Mouse (Mus musculus): ENCODE data around the gene Me1. TPM values are rescaled to one million over a fixed set of nuclear protein-coding genes. Genes with fewer than 3 reads are reported as not detected.

Gene Me1
- 10 to 100 TPM; 76.3 to 77.7 TPM for total RNA-seq (2021)

- intact Hi-C loops (cut with DNase I), result loop anchor here (5.0 kb wide), 1 partner anchor 46 kb away; the partner anchor contains the start of gene Prss35
- DNase-seq (ENCODE audit: extremely low spot score in 1 of 2, low spot score in 2 of 2), result no peak
These were observed at the start of gene Me1 for GRCm38 (mm10) chr9:86695818-86696261. TSS of gene Me1 (minus strand) at chr9:86695953.

- intact Hi-C loops (cut with DNase I), result loop anchor here (5.0 kb wide), 1 partner anchor 47 kb away; the partner anchor contains the start of gene Me1
- no peak for DNase-seq (ENCODE audit: extremely low spot score in 1 of 2, low spot score in 2 of 2)
These were observed 48.3 kb upstream of the Me1 start for GRCm38 (mm10) chr9:86744041-86744440.

GRCm38 (mm10) chr9:86742959-86743911 is 47.5 kb upstream of the Me1 start, which contains the start of gene Prss35:
TSS of gene Prss35 (plus strand) at chr9:86743649.
- DNase-seq (ENCODE audit: extremely low spot score in 1 of 2, low spot score in 2 of 2), result peak in 1 of 2 experiments; percentile 58
- intact Hi-C loops (cut with DNase I), result loop anchor here (5.0 kb wide), 1 partner anchor 46 kb away; the partner anchor contains the start of gene Me1

- no peak for DNase-seq (ENCODE audit: extremely low spot score in 1 of 2, low spot score in 2 of 2)
- intact Hi-C loops (cut with DNase I), result loop anchor here (5.0 kb wide), 1 partner anchor 43 kb away; the partner anchor contains the start of gene Me1
These were observed 44.2 kb upstream of the Me1 start for GRCm38 (mm10) chr9:86739971-86740370.

DNA sequence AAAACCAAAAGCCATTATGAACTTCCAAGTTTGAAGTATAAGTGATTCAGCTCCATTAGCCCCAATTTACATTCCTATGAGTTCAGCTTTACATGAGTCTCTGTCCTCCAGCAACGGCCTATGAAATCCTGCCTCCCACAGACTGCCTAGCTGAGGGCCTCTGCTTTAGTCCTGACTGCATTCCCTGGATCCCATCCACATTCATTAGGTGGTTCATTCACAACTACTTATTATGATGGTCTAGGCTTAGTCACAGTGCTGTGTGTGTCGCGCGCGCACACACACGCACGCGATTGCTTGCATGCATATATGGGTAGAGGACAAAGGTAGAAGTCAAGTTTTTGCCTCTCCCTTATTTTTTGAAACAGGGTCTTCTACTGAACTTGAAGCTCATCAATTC is 43.0 kb upstream of the Me1 start:
- no peak for DNase-seq (ENCODE audit: extremely low spot score in 1 of 2, low spot score in 2 of 2)
- intact Hi-C loops (cut with DNase I), result no loop called here

DNA sequence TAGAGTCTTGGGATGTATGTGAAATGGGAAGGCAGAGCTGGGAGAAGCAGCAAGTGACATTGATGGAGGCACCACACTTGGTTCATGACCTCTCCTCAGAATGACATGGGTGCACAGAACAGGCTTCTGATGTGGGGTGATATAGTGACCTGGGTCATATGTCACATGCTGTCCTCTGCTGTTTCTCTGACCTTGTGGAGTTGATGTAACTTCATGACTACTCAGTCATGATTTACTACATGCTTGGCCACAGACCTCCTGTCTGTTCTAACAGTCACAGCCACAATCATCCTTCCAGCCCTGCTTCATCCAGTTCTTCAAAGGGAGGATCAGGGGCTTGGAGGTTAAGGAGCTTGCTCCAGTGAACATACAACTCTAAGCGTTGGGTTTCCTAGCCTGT is 42.3 kb upstream of the Me1 start:
- intact Hi-C loops (cut with DNase I), result no loop called here
- no peak for DNase-seq (ENCODE audit: extremely low spot score in 1 of 2, low spot score in 2 of 2)

DNA sequence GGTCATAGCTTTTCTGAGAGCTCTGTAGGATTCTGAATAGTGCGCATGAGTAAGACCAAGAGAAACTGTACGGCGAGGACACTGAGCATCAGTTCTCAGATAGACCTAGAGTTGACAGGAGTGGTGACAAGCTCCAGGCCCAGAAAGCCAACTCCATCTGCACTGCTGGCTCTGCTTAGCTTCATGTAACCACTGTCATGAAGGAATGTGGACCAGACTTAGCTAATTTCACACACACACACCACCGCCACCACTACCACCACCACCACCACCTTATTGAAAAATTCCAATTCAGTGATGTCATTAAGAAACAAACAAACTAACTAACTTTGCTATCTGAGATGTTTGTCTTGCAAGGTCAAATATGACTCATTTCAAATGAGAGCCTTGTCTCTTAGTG is 41.2 kb upstream of the Me1 start:
- DNase-seq (ENCODE audit: extremely low spot score in 1 of 2, low spot score in 2 of 2), result no peak
- intact Hi-C loops (cut with DNase I), result no loop called here

GRCm38 (mm10) chr9:86734795-86735194 is 39.0 kb upstream of the Me1 start:
- intact Hi-C loops (cut with DNase I), result no loop called here

DNA sequence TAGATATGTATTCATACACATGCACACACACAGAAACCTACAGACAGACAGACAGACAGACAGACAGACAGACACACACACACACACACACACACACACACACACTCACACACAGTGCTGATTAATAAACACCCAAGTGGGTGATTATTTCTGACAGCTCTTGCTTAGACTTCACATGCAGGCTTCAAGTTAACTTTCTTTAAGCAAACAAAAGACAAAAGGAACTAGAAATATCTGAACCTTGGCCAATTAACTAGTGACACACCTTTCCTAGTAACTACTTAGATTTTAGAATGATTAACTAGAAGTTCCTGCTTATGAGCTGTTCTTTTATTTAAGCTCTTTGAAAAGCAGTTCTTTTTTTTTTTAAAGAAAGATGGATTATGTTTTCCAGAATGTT is 38.6 kb upstream of the Me1 start:
- intact Hi-C loops (cut with DNase I), result no loop called here
- DNase-seq (ENCODE audit: extremely low spot score in 1 of 2, low spot score in 2 of 2), result no peak

More at GRCm38 (mm10) chr9:86734795-86735194, 39.0 kb upstream of the Me1 start:
- no peak for DNase-seq (ENCODE audit: extremely low spot score in 1 of 2, low spot score in 2 of 2)

DNA sequence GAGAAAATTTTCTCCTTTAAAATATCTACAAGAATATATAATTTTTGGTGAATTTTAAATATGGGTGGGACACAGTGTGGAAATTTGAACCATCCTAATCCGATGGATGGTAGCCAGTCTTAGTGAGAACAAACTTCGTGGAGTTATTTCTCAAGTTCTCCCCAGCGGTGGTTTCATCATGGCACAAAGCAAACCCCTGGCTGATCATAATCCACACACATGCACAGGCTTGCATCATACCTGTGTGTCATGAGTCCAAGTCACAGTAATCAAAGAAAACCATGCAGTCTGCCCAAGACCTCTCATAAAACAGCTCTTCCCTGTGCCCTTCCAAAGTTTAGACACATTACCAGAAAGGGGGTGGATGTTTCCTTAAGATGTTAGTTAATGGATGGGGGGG is 34.1 kb upstream of the Me1 start:
- intact Hi-C loops (cut with DNase I), result no loop called here
- no peak for DNase-seq (ENCODE audit: extremely low spot score in 1 of 2, low spot score in 2 of 2)

DNA sequence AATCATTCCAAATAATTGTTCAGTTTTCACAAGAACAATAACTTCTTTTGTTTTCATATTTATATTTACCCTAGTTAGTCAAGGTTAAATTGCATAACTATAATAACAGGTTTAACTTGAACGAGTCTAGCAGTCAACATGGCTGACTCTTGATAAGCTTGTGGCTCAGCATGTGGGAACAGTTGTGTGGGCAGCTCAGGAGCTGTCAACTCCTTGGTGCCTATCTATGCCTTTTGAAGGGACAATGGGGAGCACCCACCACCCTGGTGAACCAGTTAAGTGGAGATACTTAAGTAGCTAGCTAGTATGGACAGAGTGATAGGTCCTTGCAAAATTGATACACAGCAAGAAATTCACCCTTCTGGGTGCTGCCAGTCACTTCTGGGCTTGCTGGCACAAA is 33.3 kb upstream of the Me1 start:
- DNase-seq (ENCODE audit: extremely low spot score in 1 of 2, low spot score in 2 of 2), result no peak
- intact Hi-C loops (cut with DNase I), result no loop called here

DNA sequence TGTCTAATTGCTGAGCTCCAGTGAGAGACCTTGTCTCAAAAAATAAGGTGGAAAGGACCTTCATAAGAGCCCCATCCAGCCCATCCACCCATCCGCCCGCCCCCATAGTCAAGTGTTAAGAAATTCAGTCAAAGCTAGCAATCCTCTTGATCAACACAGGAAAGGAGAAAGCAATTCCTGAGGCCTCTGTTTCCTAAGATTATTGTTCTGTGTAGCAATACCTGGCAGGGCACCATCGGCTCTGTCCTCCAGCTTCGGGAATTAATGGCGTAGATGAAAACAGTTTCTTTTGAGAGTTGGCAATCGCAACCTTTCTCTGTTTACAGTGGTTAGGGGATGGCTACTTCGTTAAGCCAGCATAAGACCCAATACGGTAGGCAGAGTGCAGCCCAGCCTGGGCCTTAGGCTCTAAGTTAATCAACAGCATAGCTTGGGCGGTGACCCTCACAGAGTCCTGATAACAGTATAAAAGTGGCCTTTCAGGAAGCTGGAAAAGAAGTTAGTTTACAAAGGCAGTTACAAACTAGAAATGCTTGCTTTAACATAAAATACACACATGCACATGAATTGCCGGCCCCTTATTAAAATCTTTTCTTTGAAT is 32.6 kb upstream of the Me1 start:
- no peak for DNase-seq (ENCODE audit: extremely low spot score in 1 of 2, low spot score in 2 of 2)
- intact Hi-C loops (cut with DNase I), result no loop called here

- no peak for DNase-seq (ENCODE audit: extremely low spot score in 1 of 2, low spot score in 2 of 2)
- intact Hi-C loops (cut with DNase I), result no loop called here
These were observed 30.6 kb upstream of the Me1 start for GRCm38 (mm10) chr9:86726381-86726720.

DNA sequence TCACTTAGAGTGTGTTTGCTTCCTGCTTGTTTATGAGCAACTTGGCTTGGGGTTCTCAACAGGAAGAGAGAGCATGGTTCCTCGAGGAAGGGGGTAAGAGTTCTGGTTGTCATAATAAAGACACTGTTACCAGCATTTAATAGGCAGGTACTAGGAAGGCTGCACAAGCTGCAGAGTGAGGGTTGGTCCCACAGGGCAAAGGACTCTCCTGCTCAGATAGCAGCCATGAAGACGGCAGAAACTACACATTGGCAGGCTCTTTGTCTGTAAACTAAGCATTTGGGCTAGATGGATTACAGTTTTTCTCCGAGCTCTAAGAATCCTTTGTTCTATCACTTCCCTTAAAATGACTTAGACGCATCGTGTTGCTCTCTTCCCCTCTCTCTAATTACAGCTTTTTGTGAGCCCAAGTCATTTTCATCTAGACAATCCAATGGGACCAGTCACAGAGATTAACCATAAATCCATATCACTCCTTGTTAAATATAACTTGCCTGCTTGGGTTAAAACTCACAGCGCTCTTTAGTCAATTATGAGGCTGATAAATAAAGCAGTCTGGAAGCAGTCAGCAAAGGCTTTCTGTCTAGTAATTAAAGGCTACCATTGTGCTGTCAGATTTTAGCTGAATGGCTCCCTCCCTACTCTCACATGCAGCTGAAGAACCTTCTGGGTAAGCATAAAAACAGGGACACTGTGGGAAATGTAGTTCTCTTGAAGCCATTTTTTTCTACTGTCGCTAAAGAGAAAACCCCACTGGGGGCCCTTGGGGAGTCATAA is 30.0 kb upstream of the Me1 start:
- no peak for DNase-seq (ENCODE audit: extremely low spot score in 1 of 2, low spot score in 2 of 2)
- intact Hi-C loops (cut with DNase I), result no loop called here

DNA sequence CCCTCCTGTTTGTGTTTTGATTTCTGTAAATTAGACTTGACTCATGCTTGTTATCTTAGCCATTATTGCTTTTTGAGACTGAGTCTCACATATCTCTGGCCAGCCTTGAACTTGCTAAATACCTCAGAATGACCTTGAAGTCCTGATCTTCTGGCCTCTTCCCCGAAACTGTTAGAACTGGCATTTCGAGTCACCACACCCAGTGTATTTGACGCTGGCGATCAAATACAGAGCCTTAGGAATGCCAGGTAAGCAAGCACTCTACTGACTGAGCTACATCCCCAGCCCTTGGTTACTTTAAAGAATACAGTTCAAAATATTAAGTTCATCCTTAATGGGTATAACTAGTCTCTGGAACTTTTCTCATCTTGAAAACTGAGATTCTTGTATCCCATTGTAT is 29.3 kb upstream of the Me1 start:
- intact Hi-C loops (cut with DNase I), result no loop called here
- DNase-seq (ENCODE audit: extremely low spot score in 1 of 2, low spot score in 2 of 2), result no peak

DNA sequence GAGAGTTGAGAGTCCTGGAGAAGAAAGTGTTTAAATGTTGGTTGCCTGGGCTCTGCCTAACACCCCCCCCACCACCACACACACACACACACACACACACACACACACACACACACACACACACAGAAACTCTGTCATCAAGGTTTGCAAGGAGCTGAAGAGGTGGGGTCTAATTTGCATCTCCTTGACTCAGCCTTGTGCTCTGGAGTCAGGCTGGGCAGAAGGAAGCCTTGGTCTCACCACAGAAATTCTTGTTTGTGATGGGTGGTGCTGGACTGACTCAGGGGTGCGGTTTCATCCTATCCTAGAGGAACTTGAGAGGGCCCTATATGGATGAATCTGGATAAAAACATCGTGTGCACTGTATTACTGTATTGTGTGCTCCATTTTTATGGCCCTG is 25.0 kb upstream of the Me1 start:
- DNase-seq (ENCODE audit: extremely low spot score in 1 of 2, low spot score in 2 of 2), result no peak
- intact Hi-C loops (cut with DNase I), result no loop called here

GRCm38 (mm10) chr9:86720227-86720626 is 24.5 kb upstream of the Me1 start:
- no peak for DNase-seq (ENCODE audit: extremely low spot score in 1 of 2, low spot score in 2 of 2)
- intact Hi-C loops (cut with DNase I), result no loop called here

GRCm38 (mm10) chr9:86717119-86717518 is 21.4 kb upstream of the Me1 start:
- intact Hi-C loops (cut with DNase I), result no loop called here
- no peak for DNase-seq (ENCODE audit: extremely low spot score in 1 of 2, low spot score in 2 of 2)

GRCm38 (mm10) chr9:86716540-86716939 is 20.8 kb upstream of the Me1 start:
- DNase-seq (ENCODE audit: extremely low spot score in 1 of 2, low spot score in 2 of 2), result no peak
- intact Hi-C loops (cut with DNase I), result no loop called here

Data from left cerebral cortex, postnatal 10 days (tissue).